Mouse (Mus musculus): ENCODE data around the gene Fxyd6.

Gene Fxyd6

DNA sequence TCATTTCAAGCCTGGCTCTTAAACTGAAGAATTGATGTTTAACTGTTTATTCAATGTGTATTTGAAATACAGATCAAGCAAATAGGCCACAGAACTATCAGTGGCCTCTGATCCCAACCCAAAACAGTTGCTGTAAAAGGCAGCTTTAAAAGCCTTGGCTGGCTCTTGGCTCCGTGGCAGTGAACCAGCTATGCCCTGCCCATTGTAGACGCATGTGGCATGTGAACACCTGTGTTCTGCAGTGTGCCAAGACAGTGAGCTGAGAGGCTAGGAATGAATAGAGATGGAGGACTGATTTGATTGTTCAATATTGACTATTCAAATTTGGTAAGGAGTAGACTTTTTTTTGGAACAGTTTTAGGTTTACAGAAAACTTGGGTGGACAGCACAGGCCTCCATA lies 6.9 kb downstream of the Fxyd6 start:
- DNase-seq, result peak; percentile 83 to 87

DNA sequence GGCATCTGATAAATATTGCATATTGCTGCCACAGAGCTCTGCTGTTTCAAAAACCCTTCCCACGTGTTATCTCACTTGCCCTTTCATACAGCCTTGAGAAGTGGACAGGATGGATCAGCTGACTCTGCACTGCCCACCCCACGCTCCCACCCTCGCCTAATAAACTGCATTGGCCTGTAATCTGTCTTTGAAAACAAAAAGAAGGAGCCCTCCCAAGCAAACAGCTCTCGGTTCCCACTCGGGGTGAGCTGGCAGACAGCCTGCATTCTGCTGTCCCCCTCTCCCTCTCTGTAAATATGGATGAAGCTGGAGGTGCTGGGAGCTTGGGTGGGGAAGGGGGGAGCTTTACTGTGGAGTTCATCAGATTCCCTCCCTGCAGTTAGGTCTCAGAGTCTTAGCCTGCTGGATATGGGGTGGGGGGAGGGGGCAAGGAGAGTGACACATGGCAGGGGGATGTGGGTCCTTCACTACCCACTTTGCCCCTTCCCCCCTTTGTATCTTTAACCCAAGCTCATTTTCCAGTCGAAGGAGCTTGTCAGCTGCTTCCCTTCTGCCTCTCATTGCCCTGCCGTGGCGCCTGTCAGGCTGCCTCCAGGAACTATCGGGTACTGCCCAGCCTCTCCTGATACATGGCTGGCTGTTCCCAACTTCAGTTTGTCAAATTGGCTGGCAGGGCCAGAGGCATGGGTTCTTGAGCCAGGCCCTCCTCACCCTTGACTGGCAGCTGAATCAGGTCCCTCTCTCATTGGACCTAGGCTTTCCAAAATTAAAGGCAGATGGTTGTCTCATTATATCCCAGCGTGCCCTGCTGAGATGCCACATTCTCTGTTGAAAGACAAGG lies 10.6 kb downstream of the Fxyd6 start:
- peak; percentile 82 to 89 for DNase-seq

GRCm38 (mm10) chr9:45382336-45382735 lies 12.4 kb downstream of the Fxyd6 start:
- peak; percentile 78 to 79 for DNase-seq

DNA sequence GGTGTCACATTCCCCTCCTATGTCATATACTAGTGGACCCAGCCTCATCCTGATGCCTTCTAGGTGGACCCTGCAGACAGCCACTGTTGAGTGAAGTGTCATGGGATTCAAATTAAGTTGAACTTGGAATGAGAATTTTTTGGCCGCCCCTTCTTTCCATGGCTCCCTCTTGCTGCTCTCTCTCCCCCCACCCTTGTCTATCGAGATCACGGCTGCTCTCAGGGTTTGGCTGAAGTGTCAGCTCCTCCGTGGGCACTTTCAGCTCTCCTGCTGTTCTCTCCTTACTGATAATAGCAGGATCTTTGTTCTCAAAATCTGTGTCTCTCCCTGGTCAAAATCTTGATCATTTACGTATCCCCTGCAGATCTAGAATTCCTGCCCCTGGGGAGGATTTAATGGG lies 12.8 kb downstream of the Fxyd6 start:
- peak in 1 of 2 experiments; percentile 41 for DNase-seq

DNA sequence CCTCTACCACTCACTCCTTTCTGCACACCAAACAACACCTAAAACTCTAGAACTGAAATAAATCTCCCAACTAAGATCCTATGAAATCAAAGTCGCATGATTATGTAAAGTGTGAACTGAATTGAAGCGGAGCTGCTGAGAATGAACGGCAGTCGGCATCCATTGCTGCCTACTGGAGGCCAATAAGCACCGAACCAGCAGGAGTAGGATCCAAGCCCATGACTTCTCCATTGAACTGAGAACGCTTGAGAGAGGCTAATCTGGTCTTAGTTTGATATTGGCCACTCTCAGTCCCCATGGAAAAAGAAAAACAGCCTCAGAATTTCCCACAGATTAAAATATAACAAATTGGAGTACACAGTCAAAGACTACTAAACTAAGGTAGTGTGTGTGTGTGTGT lies 13.9 kb downstream of the Fxyd6 start:
- peak; percentile 52 to 65 for DNase-seq

- DNase-seq, result no peak
These were observed 16.7 kb downstream of the Fxyd6 start for GRCm38 (mm10) chr9:45386698-45387097.

DNA sequence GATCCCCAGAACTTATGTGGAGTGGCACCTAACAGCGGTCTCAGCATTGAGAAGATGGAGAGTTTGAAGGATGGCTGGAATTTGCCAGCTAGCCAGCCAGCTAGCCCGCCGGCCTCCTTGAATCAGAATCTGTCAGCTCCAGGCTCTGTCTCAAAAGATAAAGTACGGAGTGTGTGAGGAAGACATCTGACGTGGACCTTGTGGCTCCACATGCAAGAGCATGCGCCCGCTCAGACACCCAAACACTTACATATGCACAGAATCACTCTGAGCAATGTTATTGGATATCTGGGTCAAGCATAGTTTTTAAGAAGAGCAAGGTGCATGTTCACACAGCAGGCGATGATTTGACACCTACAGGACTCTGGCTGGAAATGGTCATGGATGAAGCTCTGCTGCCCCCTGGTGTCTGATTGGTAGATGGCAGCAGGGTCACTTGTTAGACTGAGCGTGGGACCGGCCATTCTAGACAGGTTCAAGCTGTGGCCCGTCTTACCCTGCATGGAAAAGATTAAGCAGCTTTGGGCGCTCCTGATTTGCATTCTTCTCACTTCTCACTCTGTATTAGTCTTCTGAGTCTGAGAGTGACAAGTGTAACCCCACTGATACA lies 18.5 kb downstream of the Fxyd6 start:
- DNase-seq, result peak; percentile 96

DNA sequence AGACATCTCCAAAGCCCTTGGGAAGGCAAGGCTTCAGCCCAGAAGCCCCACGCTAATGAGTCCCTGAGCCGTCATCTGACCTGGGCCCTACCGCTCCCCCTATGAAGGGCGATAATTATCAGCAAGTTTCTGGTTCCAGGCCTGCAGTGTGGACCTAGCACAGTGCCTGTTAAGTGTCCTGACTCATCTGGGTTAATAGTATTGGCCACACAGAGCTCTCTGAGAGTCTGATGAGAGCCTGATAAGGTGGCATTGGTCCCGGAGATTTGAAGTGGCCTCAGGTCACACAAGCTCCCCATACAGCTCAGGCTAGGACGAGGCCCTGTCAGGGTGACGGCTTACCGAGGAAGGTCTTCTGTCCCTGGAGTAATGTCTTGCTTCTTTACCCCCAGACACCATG lies 19.6 kb downstream of the Fxyd6 start:
- no peak for DNase-seq

GRCm38 (mm10) chr9:45391299-45391698 lies 21.3 kb downstream of the Fxyd6 start:
- no peak for DNase-seq

- DNase-seq, result no peak
These were observed 25.2 kb downstream of the Fxyd6 start for GRCm38 (mm10) chr9:45395218-45395617.

GRCm38 (mm10) chr9:45395796-45396195 lies 25.8 kb downstream of the Fxyd6 start:
- no peak for DNase-seq

GRCm38 (mm10) chr9:45398336-45398735 lies 28.4 kb downstream of the Fxyd6 start:
- DNase-seq, result peak; percentile 66 to 77

DNA sequence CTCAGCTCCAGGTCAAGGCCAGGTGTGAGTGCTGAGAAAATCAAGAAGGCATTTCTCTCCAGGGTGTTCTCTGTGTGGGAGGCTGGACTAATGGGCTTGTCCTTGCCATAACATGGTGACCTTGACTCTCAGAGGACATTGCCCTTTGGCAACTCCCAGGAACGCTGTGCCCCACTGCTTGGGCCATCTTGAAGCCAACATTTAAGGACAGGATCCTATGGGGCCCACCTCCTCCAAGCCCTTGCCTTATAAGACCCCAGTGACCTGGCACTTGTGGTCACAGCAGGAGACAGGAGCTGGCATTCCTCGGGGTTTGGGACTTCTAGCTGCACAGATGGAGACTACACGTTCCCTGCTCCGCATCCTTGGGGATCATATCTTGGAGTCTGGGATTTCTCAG lies 29.4 kb downstream of the Fxyd6 start, which contains the start of gene Fxyd2:
Gene Fxyd2, plus strand, starts transcription at position 236 of the 400 bp plus-strand sequence.
- no peak for DNase-seq

DNA sequence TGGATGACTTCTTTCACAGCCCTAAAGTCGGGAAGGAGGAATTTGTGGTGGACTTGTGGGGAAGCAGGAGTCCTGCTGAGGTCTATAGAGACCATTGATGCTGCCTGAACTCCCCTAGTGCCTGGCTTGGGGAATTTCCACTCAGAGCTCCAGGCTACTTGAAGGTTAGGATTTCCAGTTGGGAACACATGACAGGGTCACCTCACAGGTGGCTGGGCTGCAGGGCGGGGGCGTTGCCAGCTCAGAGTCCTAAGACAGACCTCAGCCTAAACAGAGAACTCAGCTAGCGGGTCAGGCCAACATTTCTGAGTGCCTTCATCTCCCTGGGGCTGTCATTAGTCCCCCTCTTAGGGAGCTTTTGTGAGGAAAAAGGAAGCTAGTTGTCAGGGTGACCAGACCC lies 31.9 kb downstream of the Fxyd6 start:
- DNase-seq, result no peak

- DNase-seq, result no peak
These were observed 33.0 kb downstream of the Fxyd6 start for GRCm38 (mm10) chr9:45402957-45403356.

GRCm38 (mm10) chr9:45405694-45406093 lies 35.7 kb downstream of the Fxyd6 start:
- no peak for DNase-seq

- DNase-seq, result no peak
These were observed 36.8 kb downstream of the Fxyd6 start for GRCm38 (mm10) chr9:45406808-45407207.

DNA sequence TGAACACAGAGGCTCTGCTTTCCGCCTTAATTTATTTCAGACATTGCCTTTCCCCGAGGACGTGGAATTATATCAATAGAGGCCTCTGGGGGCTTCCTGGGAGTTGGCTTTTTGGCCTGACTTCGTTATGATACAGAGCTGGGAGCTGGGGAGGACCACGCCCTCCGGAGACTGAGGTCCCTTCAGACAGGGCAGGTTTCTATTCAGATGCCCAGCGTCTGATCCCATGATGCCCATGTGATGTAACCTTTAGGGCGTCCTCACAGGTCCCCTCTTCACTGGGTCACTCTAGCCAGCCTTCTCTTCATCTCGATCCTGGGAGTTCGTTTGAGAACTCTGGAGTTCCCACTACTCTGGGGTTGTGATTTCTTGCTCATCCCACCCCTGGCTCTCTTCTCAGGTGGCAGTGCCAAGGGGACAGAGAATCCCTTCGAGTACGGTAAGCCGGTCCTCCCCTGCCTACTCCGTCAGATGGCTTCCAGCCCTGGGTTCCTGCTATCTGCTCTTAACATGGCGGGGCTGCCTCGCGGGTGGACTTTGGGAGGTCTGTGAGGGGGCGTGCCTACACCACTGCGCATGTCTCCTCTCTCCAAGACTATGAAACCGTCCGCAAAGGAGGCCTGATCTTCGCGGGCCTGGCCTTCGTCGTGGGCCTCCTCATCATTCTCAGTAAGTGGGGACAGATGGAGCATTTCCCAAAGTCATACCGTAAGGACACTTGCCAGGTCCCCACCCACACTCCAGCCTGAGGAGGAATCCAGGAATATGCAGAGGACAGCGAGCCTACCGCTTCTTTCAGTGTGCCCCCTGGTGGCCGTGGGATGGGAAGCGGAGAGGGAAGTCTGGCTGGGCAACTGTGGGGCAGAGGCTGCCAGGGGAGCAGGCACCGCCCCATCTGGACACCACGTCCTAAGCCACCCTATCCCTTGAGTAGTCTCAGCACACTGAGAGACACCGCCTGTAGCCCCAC lies 38.0 kb downstream of the Fxyd6 start:
- DNase-seq, result peak; percentile 91 to 96

GRCm38 (mm10) chr9:45410193-45410592 lies 40.2 kb downstream of the Fxyd6 start:
- no peak for DNase-seq

DNA sequence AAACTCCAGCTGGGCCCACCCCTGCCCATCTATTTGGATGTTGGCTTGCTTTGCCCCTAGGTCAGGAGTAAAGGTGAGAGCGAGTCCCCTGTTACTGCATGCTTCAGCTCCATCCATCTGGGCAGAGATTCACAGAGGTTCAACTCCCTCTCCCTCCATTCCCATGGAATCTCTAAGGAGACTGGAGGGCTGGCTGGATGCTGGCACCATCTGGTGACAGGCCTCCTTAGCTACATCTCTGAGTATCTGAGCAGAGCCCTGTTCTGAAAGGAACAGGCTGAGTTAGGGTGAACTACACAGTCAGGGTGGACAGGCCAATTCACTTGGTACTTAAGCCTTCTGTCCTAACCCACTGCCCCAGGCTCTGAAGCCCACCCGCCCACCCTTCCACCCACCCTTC lies 40.6 kb downstream of the Fxyd6 start:
- DNase-seq, result no peak

GRCm38 (mm10) chr9:45411111-45411510 lies 41.1 kb downstream of the Fxyd6 start:
- no peak for DNase-seq

GRCm38 (mm10) chr9:45411803-45412202 lies 41.8 kb downstream of the Fxyd6 start:
- DNase-seq, result peak; percentile 68 to 80

DNA sequence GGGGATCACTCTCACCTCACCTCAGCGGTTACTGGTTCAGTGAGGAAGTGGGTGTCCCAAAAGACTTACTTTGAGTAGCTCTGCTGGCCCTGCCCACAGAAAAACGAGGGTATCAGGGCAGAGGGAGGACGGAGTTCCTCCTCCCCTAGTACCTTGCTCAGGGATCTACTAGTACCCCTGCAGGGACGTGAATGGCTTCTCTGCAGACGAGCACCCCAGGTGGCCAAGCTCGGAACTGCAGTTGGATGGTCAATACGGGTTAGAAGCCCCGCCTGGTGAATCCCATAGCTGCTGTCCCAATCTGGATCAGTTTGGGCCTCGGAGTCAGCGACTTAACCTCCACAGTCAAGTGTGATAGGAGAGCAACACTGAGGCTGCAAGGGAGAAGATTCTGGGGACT lies 42.3 kb downstream of the Fxyd6 start:
- DNase-seq, result peak; percentile 97 to 99

Data from cerebellum, postnatal 14 days (tissue).